22 mouse cellular contexts compared by ENCODE assay signal in genomic region chr15:37159956-37160355, GRCm38 (mm10).
DNase-seq lines count a peak whose midpoint lies in the region; ATAC-seq and TF ChIP-seq lines count a peak whose summit lies in the region.
"Had no signal": no experiment of that assay in that cellular context is flagged by ENCODE, and none has a peak within 500 bp of the region (broad histone marks: within the 10 kb centered on the region; RNA-seq: fewer than 3 reads in every experiment).

No protein-coding gene starts in this region.

- H3K27me3 ChIP-seq in midbrain, embryonic 11.5 days (ENCODE audit: control insufficient read depth, insufficient read depth, low read length): no peaks in the 10 kb centered on the region
- H3K27me3 ChIP-seq in midbrain, embryonic 15.5 days (replicated peaks): no peaks in the 10 kb centered on the region
- no peaks in the 10 kb centered on the region for H3K27me3 ChIP-seq in limb, embryonic 15.5 days
- H3K27me3 ChIP-seq in stomach, postnatal 0 days (ENCODE audit: control insufficient read depth, insufficient read depth, low read length): no peaks in the 10 kb centered on the region
- no peaks in the 10 kb centered on the region for H3K27me3 ChIP-seq in intestine, postnatal 0 days (replicated peaks; ENCODE audit: control insufficient read depth, insufficient read depth, low read length)
- H3K27me3 ChIP-seq: embryonic facial prominence, embryonic 12.5 days; heart, embryonic 15.5 days had no signal

- no peak for TF ChIP-seq CTCF in stomach, postnatal 0 days (IDR thresholded peaks at IDR 0.05; ENCODE audit: low read depth)
- TF ChIP-seq CTCF in intestine, postnatal 0 days (IDR thresholded peaks at IDR 0.05; ENCODE audit: low read depth): no peak

- H3K27ac ChIP-seq in midbrain, embryonic 11.5 days (ENCODE audit: low read depth, low read length): no peak overlapping the region
- H3K27ac ChIP-seq in midbrain, embryonic 15.5 days: no peak overlapping the region
- H3K27ac ChIP-seq in limb, embryonic 15.5 days: peak overlapping the region; percentile 59
- H3K27ac ChIP-seq in stomach, postnatal 0 days (replicated peaks): peak overlapping the region; percentile 49; the same call in 1 of the 2 replicates
- H3K27ac ChIP-seq in intestine, postnatal 0 days (ENCODE audit: low read depth, low read length): no peak overlapping the region
- H3K27ac ChIP-seq: embryonic facial prominence, embryonic 12.5 days; gastrocnemius, adult 2 months; heart, embryonic 15.5 days; hindbrain, embryonic 10.5 days; hindbrain, embryonic 13.5 days had no signal

- no peak overlapping the region for H3K9ac ChIP-seq in midbrain, embryonic 11.5 days (ENCODE audit: low read length)
- H3K9ac ChIP-seq in midbrain, embryonic 15.5 days: no peak overlapping the region
- H3K9ac ChIP-seq in limb, embryonic 15.5 days: no peak overlapping the region
- no peak overlapping the region for H3K9ac ChIP-seq in stomach, postnatal 0 days (ENCODE audit: low read length)
- no peak overlapping the region for H3K9ac ChIP-seq in intestine, postnatal 0 days (ENCODE audit: low read depth, low read length)
- H3K9ac ChIP-seq: embryonic facial prominence, embryonic 12.5 days; forebrain, postnatal 0 days; heart, embryonic 12.5 days; heart, embryonic 15.5 days; hindbrain, embryonic 13.5 days had no signal

- no peaks in the 10 kb centered on the region for H3K9me3 ChIP-seq in midbrain, embryonic 11.5 days (ENCODE audit: control insufficient read depth, low read length)
- H3K9me3 ChIP-seq in midbrain, embryonic 15.5 days: no peaks in the 10 kb centered on the region
- no peaks in the 10 kb centered on the region for H3K9me3 ChIP-seq in limb, embryonic 15.5 days
- H3K9me3 ChIP-seq in stomach, postnatal 0 days (ENCODE audit: control insufficient read depth, low read length): no peaks in the 10 kb centered on the region
- H3K9me3 ChIP-seq in intestine, postnatal 0 days (ENCODE audit: control insufficient read depth): no peaks in the 10 kb centered on the region
- H3K9me3 ChIP-seq: embryonic facial prominence, embryonic 12.5 days; heart, embryonic 12.5 days; hindbrain, embryonic 10.5 days; hindbrain, embryonic 13.5 days had no signal

- 66% methylated on average over 4 of the region's 4 CpGs for WGBS in midbrain, embryonic 11.5 days
- 77% methylated on average over 4 of the region's 4 CpGs for WGBS in midbrain, embryonic 15.5 days
- 60% methylated on average over 4 of the region's 4 CpGs for WGBS in limb, embryonic 15.5 days
- WGBS in stomach, postnatal 0 days: 54% methylated on average over 4 of the region's 4 CpGs
- WGBS in intestine, postnatal 0 days: 77% methylated on average over 4 of the region's 4 CpGs

- TF ChIP-seq EP300 in stomach, postnatal 0 days (optimal IDR thresholded peaks at IDR 0.05): no peak

- H3K36me3 ChIP-seq in midbrain, embryonic 11.5 days (ENCODE audit: control insufficient read depth, insufficient read depth, low read length): no peaks in the 10 kb centered on the region
- H3K36me3 ChIP-seq in midbrain, embryonic 15.5 days (replicated peaks): no peaks in the 10 kb centered on the region
- no peaks in the 10 kb centered on the region for H3K36me3 ChIP-seq in limb, embryonic 15.5 days
- H3K36me3 ChIP-seq in stomach, postnatal 0 days (ENCODE audit: control insufficient read depth, insufficient read depth, low read length): no peaks in the 10 kb centered on the region
- H3K36me3 ChIP-seq in intestine, postnatal 0 days (ENCODE audit: control insufficient read depth, insufficient read depth): no peaks in the 10 kb centered on the region
- H3K36me3 ChIP-seq: embryonic facial prominence, embryonic 12.5 days; heart, embryonic 12.5 days; heart, embryonic 15.5 days; hindbrain, embryonic 10.5 days; hindbrain, embryonic 13.5 days had no signal

- no peak for ATAC-seq in midbrain, embryonic 11.5 days (ENCODE audit: low FRiP score)
- no peak for ATAC-seq in midbrain, embryonic 15.5 days (replicated peaks)
- ATAC-seq in limb, embryonic 15.5 days (ENCODE audit: insufficient number of reproducible peaks, low FRiP score, low TSS enrichment, low read depth): no peak
- ATAC-seq in stomach, postnatal 0 days (ENCODE audit: low FRiP score, low TSS enrichment): no peak
- no peak for ATAC-seq in intestine, postnatal 0 days
- ATAC-seq: CD4-positive, CD25-positive, alpha-beta regulatory T cell, adult 4 months; forebrain, embryonic 14.5 days; forebrain, postnatal 0 days had no signal

- no peaks in the 10 kb centered on the region for H3K4me1 ChIP-seq in midbrain, embryonic 11.5 days (ENCODE audit: control insufficient read depth, insufficient read depth, low read length)
- H3K4me1 ChIP-seq in midbrain, embryonic 15.5 days: no peaks in the 10 kb centered on the region; the same call in 1 of the 2 replicates
- peaks cover 5% of the 10 kb centered on the region; the same call in 1 of the 2 replicates for H3K4me1 ChIP-seq in limb, embryonic 15.5 days
- no peaks in the 10 kb centered on the region for H3K4me1 ChIP-seq in stomach, postnatal 0 days (replicated peaks; ENCODE audit: control insufficient read depth, insufficient read depth)
- no peaks in the 10 kb centered on the region for H3K4me1 ChIP-seq in intestine, postnatal 0 days (replicated peaks; ENCODE audit: control insufficient read depth, insufficient read depth, low read length)

- DNase-seq in midbrain, embryonic 11.5 days (ENCODE audit: low spot score, missing footprints): peak; percentile 77
- DNase-seq in stomach, postnatal 0 days (ENCODE audit: low spot score): no peak
- DNase-seq in adrenal gland, adult (ENCODE audit: inconsistent age in 2 of 2, low spot score in 1 of 2): no peak
- DNase-seq: adrenal gland, adult 8-10 months; adrenal gland, postnatal 25 days; cerebellum, adult 11-12 months; cerebellum, adult 8-10 months; cerebellum, postnatal 36 days; forebrain, postnatal 0 days; heart, adult 18-20 months; heart, postnatal 36 days had no signal

- H3K4me2 ChIP-seq in midbrain, embryonic 11.5 days: no peak overlapping the region
- H3K4me2 ChIP-seq in midbrain, embryonic 15.5 days: no peak overlapping the region
- H3K4me2 ChIP-seq in limb, embryonic 15.5 days: no peak overlapping the region
- no peak overlapping the region for H3K4me2 ChIP-seq in stomach, postnatal 0 days (replicated peaks; ENCODE audit: low read depth)
- H3K4me2 ChIP-seq in intestine, postnatal 0 days (replicated peaks; ENCODE audit: low read depth): no peak overlapping the region
- H3K4me2 ChIP-seq: embryonic facial prominence, embryonic 12.5 days; heart, embryonic 12.5 days; heart, embryonic 15.5 days; hindbrain, embryonic 13.5 days had no signal

- H3K4me3 ChIP-seq in midbrain, embryonic 11.5 days (ENCODE audit: low read depth, low read length): no peak overlapping the region
- H3K4me3 ChIP-seq in midbrain, embryonic 15.5 days: no peak overlapping the region
- no peak overlapping the region for H3K4me3 ChIP-seq in limb, embryonic 15.5 days
- H3K4me3 ChIP-seq in stomach, postnatal 0 days (ENCODE audit: low read depth, low read length): no peak overlapping the region
- no peak overlapping the region for H3K4me3 ChIP-seq in intestine, postnatal 0 days (ENCODE audit: low read depth, low read length)
- H3K4me3 ChIP-seq: embryonic facial prominence, embryonic 12.5 days; gastrocnemius, adult 2 months; heart, embryonic 12.5 days; heart, embryonic 15.5 days; hindbrain, embryonic 10.5 days; hindbrain, embryonic 13.5 days had no signal

Comparison
In these comparisons a context has a peak if more than half of its experiments do, and no peak if none do; other contexts are left out.
1. H3K27ac ChIP-seq: peak in limb, embryonic 15.5 days (single experiment) and stomach, postnatal 0 days (single experiment); none in midbrain, embryonic 11.5 days (single experiment), midbrain, embryonic 15.5 days (single experiment) and intestine, postnatal 0 days (single experiment).